Mouse (Mus musculus): ENCODE measurements around the gene Cdc25a.

Gene Cdc25a

GRCm38 (mm10) chr9:109874797-109875691 is at the start of gene Cdc25a:
Gene Cdc25a (plus strand): TSS chr9:109875579.
- peak; percentile 99 for DNase-seq (ENCODE audit: low spot score)

GRCm38 (mm10) chr9:109825739-109826138 is 49.6 kb upstream of the Cdc25a start:
- DNase-seq (ENCODE audit: low spot score), result peak; percentile 42

- no peak for DNase-seq (ENCODE audit: low spot score)
Observed at GRCm38 (mm10) chr9:109826181-109826580, 49.2 kb upstream of the Cdc25a start.

- peak; percentile 84 for DNase-seq (ENCODE audit: low spot score)
Observed at GRCm38 (mm10) chr9:109832391-109833087, 42.8 kb upstream of the Cdc25a start, which contains the start of gene Nme6. Gene Nme6 (plus strand): TSS chr9:109832749.

- DNase-seq (ENCODE audit: low spot score), result no peak
Observed at GRCm38 (mm10) chr9:109833088-109833412, 42.3 kb upstream of the Cdc25a start.

GRCm38 (mm10) chr9:109849312-109849758 is 26.0 kb upstream of the Cdc25a start, which contains the start of gene Camp:
Gene Camp (minus strand): TSS chr9:109849617.
- no peak for DNase-seq (ENCODE audit: low spot score)

GRCm38 (mm10) chr9:109850099-109850498 is 25.3 kb upstream of the Cdc25a start:
- DNase-seq (ENCODE audit: low spot score), result no peak

GRCm38 (mm10) chr9:109854341-109854740 is 21.0 kb upstream of the Cdc25a start:
- no peak for DNase-seq (ENCODE audit: low spot score)

GRCm38 (mm10) chr9:109855947-109856346 is 19.4 kb upstream of the Cdc25a start:
- no peak for DNase-seq (ENCODE audit: low spot score)

- peak; percentile 77 for DNase-seq (ENCODE audit: low spot score)
Observed at GRCm38 (mm10) chr9:109862397-109863044, 12.9 kb upstream of the Cdc25a start.

- no peak for DNase-seq (ENCODE audit: low spot score)
Observed at GRCm38 (mm10) chr9:109863085-109863484, 12.3 kb upstream of the Cdc25a start.

GRCm38 (mm10) chr9:109866218-109866617 is 9.2 kb upstream of the Cdc25a start:
- DNase-seq (ENCODE audit: low spot score), result no peak

- DNase-seq (ENCODE audit: low spot score), result peak; percentile 35
Observed at GRCm38 (mm10) chr9:109870983-109871572, 4.3 kb upstream of the Cdc25a start.

- peak; percentile 22 for DNase-seq (ENCODE audit: low spot score)
Observed at GRCm38 (mm10) chr9:109875695-109876601, 569 bp downstream of the Cdc25a start.

- DNase-seq (ENCODE audit: low spot score), result no peak
Observed at GRCm38 (mm10) chr9:109876756-109877155, 1.4 kb downstream of the Cdc25a start.

GRCm38 (mm10) chr9:109877666-109878065 is 2.3 kb downstream of the Cdc25a start:
- DNase-seq (ENCODE audit: low spot score), result no peak

GRCm38 (mm10) chr9:109879305-109879704 is 3.9 kb downstream of the Cdc25a start:
- no peak for DNase-seq (ENCODE audit: low spot score)

- no peak for DNase-seq (ENCODE audit: low spot score)
Observed at GRCm38 (mm10) chr9:109886259-109886658, 10.9 kb downstream of the Cdc25a start.

GRCm38 (mm10) chr9:109887321-109887720 is 11.9 kb downstream of the Cdc25a start:
- no peak for DNase-seq (ENCODE audit: low spot score)

GRCm38 (mm10) chr9:109891501-109891900 is 16.1 kb downstream of the Cdc25a start:
- DNase-seq (ENCODE audit: low spot score), result no peak

- DNase-seq (ENCODE audit: low spot score), result peak; percentile 70
Observed at GRCm38 (mm10) chr9:109892651-109893250, 17.4 kb downstream of the Cdc25a start.

Data from c-Kit-positive CD71-positive TER-119-positive erythroid progenitor cells, embryonic 14.5 days (primary cell).